Mouse (Mus musculus) urinary bladder, adult 18-20 months (tissue): Measurements from ENCODE around the gene Daam2.
A peak's percentile ranks its signal among the peaks of the same experiment; 100 is the strongest.

Source experiments
- DNase-seq, 2 experiments: peaks; one replicate each; pipeline ENCODE4 v3.0.0; 2022; ENCODE audit warnings: low spot score in 2 of 2, mixed read lengths in 2 of 2

Gene Daam2

DNA sequence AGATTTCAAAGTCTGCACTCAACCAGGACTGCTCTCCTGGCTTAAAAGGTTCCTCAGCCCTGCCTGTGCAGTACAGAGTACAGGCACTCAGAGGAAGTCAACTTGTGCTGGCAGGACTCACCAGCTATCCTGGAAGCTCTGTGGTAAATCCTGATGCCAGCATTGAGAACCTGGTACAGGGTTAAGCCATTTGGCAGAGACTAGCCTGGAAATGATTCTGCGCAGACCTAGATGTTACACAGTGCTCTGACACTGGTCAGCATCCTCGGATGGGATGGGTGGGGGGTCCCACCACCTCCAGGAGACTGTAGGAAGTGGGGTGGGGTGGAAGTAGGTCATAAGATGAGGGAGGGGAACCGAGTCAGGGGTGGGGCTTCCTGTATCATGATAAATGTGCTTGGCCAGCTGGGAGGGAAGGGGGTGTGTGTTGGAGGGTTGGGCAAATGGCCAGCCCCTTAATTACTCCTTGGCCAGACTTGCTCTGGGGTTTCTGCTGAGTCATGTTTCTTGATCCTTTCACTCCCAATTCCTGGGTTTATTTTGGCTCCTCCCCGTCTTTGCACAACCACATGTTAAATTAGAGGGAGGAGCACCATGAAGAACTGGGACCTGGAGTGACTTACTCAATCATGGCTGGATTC lies 132.0 kb downstream of the Daam2 start:
- DNase-seq = peak; percentile 48 to 81

DNA sequence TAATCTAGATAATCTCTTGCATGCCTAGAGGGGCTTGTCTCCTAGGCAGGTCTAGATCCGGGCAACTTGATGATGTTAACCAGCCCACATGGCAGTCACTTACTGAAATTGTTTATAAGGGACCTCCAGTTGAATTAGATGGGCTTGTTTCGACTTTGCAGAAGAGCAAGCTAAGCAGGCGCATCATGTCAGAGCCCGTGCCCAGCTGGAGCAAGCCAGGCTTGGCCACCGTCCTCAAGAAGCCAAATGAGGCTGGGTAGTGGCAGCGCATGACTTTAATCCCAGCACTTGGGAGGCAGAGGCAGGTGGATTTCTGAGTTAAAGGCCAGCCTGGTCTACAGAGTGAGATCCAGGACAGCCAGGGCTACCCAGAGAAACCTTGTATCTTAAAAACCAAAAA lies 133.0 kb downstream of the Daam2 start:
- DNase-seq = no peak

DNA sequence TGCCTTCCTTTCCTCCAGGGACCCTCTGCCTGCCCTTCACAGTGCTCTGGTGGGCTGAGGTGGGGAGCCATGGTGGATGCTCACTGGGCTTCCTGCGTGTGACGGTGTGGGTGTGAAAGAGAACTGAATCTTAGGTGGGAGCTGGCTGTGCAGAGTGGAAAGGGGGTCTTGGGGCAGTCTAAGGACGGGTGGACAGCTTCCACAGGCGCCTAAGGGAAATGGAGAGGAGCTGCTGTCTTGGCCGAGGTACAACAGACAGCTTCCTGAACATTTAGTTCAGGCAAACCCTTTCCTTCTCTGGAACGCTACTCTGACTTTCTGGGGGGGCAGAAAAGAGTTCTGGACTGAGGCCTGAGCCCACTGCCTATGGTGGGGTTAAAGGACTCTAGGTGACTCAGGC lies 134.0 kb downstream of the Daam2 start:
- DNase-seq = no peak

DNA sequence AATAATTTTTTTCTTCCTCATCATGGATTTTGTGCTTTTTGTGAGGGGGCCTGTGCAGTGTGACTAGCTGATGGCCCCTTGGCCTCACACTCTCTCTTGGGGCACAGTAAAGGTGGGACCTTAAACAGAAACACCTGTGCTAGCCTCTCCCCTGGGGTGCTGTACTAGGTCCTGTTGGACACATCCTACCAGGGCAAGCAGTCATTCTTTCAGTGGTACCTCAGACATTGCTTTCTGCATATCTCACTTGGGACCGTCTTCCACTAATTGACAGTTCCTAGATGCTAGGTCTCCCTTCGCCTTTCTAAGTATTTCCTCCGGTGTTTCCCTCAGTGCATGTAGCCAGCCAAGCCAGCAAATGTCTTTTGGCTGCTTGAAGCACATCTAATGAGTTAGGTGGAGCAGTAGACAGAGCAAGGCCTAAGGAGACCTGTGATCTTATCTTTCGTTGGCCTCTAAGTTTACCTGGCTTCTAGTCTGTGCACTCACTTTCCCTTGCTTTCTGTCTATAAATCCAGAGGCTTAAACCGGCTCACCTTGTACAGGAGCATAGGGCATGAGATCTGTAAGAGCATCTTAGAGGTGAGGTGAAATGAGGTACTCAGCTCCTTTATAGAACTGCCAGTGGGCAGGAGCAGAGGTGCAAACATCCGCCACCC lies 134.5 kb downstream of the Daam2 start:
- DNase-seq = no peak

DNA sequence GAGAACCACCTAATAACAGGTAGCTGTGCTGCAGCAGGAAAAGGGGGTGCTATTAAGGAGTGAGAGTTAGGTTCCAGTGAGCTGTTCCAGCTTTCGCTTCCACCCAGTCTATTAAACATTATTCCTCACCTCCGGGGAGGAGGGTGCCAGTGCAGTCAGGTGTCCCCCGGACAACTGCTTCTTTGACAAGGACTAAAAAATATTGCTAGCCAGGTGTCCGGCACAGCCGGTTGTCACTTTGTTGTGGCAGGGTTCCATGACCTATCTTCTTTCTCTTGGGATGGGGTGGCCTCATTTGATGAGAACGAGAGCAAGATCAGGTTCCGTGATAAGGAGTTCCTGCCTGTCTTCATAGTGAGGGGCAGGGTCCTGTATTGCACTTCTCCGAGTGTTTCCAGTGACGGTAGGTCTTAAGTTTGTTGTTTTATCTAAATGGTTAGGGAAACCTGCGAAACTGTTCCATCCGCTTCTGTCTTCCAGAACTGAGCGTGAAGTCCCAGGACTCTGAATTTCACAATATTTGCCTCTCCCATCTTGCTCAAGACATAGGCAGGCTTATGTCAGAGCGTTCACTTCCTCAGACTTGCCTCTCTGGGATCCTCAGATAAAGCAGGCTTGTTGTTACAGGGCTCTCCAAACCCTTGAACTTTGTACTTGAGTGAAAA lies 135.3 kb downstream of the Daam2 start:
- peak; percentile 35 to 53 for DNase-seq

DNA sequence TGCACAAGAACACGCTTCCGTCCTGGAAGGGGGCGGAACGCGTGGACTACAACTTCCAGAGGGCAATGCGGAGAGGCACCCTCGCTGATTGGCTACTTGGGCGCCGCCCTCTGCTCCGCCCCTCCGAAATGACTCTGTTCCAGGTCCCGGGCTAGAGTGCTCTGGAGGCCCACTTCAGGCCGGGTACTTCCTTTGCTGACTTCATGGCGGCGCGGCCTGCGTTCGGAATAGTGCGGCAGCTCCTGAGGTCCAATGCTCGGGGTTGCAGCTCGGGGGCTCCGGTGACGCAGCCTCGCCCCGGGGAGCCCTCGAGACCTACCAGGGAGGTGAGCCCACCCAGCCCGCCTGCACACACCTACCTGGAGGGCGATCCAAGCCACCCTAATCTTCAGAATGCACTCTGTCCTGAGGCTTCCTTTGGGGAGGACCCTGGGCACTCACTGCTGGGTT lies 135.9 kb downstream of the Daam2 start, which contains the start of gene Mocs1:
TSS of gene Mocs1 (plus strand) at position 124 of the 450 bp plus-strand sequence.
- DNase-seq = peak; percentile 91 to 94

DNA sequence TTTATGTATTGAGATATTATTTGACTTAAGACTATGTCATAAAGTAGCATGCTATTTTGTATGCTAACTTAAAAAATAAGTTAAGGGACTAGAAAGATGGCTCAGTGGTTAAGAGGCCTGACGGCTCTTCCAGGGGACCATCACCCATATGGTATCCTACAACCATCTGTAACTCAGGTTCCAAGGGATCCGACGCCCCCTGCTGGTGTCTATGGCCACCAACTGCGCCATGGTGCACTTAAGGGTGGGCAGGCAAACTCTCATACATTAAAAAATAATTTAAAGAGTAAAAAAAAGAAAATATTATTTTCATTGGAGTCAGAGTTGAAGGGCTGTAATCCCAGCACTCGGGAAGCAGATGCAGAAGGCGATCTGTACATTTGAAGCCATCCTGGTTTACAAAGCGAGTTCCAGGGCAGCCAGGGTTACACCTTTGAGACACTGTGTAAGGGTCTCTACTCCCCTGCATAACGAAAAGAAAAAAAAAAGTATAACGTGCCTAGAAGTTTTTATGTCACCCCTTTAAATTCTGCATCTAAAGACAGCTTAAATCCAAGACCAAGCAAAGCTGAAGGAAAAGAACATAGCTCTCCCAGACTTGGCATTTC lies 136.4 kb downstream of the Daam2 start:
- no peak for DNase-seq

DNA sequence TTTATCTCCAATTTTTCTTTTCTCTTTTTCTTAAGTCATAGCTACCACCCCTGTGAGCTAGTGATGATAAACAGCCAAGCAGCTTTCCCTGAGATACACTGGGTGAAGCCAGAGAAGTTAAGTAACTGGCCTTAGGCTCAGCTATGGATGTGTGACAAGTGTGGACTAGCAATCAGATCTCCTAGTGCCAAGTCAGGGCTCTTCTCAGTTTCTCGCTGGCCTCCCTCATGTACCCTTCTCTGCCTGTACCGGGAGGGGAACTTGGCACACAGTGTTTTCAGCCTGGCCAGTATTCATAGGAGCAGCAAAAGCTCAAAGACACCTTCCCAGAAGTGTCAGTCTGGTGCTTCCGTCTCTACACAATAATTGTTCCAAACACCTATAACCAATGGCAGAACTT lies 140.3 kb downstream of the Daam2 start:
- DNase-seq = no peak

DNA sequence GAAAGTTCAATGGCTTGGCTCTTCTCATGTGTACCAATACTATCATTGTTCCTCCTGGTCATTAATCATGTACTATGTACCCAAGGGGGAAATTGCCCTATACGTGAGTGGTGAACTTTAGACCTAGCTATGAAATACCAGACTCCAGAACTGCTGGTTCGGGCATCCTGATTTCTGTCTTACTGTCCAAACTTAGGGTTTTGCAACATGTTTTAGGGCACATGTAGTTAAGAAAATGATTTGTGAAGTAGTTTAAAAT lies 141.1 kb downstream of the Daam2 start:
- no peak for DNase-seq

DNA sequence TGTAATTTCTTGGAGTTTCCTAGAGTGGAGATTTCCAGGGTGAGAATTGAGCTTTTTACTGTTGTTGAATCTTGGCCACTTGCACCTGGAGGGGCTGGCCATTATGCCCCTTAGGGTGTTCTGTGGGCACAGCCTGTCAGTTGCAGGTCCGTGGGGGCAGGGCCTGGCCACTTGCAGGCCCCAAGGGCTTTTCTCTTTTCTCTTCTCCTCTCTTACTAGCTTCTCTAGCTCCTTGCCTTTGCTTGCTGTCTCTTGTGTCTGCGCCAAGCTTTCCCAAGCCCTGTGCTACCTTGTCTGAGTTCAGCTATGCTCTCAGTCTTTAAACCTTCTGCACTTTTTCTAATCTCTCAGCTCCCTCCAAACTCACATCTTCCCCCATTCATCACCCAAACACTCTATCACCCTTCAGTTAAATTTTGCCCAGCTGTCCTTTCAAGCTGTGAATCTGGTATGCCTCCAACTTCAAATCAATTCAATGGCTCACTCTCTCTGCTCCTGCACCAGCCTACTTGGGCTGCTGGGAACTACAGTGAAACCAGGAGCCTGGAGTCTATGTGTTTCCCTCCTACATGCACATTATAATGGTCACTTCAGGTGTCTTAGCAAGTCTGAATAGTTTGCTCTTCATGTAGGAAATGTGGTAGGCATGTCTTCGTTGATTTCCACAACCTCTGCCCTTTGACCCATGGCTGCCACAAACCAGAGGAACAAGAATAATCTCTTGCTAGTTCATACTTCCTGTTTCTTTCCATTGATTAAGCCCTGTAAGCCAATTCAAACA lies 141.7 kb downstream of the Daam2 start:
- no peak for DNase-seq

DNA sequence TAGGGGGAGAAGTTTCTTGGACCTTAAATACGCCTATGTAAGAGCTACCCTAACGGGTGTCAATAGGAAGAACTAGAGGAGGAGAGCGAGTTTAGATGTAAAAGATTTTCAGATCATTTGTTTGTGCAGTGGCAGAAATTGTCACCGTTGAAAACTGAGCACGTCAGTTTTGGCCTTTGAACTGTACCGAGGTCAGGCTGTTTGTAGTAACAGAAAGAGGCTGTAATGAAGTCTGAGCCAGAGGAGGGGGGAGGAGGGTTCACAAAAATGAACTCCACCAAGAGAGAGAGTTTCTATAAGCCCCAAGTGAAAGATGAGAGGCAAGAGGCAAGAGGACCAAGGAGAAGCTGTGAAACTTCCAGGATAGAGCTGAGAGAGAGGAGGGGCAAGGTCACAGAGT lies 144.3 kb downstream of the Daam2 start:
- no peak for DNase-seq

DNA sequence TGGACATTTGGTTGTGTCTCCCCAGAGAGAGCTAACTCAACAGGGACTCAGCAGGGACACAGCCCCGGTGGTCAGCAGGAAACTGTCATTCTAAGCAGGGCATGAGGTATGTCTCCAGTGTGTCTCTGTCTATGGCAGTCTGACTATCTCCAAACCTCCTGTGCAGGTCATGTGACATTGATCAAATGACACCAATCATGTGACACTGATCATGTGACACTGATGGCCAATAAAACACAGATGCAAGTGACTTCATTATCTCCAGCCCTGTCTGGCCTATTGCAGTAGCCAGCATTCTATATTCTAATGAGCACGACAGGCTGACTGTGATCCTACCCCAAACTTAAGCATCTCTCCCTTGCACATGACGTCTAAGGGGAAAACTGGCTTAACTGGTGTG lies 147.9 kb downstream of the Daam2 start:
- no peak for DNase-seq

DNA sequence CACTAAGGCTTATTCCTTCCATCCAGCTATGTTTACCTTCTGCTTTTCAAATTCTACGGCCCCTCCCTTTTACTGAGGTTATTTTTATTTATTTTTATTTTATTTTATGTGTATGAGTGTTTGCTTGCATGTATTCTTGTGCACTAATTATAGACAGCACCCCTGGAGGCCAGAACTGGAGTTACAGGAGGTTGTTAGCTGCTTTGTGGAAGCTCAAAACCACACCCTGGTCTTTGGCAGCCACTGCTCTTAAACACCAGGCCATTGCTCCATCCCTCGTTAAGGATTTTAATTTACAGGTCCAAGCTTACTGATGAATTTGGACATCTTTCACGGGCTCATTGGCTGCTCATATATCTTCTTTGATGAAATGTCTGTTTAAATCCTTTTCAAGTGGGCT lies 150.6 kb downstream of the Daam2 start:
- no peak for DNase-seq

DNA sequence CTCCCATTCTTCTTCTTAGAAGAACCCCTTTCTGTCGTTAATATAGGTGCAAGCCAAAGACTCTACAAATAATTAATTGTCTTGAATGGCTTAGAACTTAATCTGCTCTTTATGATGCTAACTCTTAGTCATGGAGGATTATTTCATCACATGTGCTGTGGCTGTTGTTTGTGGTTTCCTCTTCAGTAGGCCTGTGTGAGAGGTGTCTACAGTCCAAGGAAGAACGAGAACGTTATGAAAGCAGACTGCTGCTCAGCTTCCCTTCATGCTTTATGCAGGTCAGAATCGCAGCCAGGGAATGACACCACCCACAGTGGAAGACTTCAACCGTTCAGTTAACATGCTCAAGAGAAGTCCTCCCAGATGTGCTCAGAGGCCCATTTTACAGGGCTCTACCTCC lies 151.2 kb downstream of the Daam2 start:
- DNase-seq = no peak
